Mouse (Mus musculus): ENCODE data around the gene Tfap2a. TPM values are rescaled to one million over a fixed set of nuclear protein-coding genes. Genes with fewer than 3 reads are reported as not detected.

Gene Tfap2a
- polyA plus RNA-seq, 1 experiment from 2014 or later = 7.3 TPM

- ATAC-seq (ENCODE audit: insufficient number of reproducible peaks, low FRiP score, low TSS enrichment, low read depth) (no peak), DNase-seq (ENCODE audit: low spot score) (peak; percentile 20)
- no peak overlapping the region for H3K4me3 ChIP-seq (ENCODE audit: low read depth, low read length)
- H3K9ac ChIP-seq (ENCODE audit: low read length) = no peak overlapping the region
- H3K4me1 ChIP-seq (ENCODE audit: control insufficient read depth, insufficient read depth, low read length) = peaks cover 20% of the 10 kb centered on the region
- 6% methylated on average over 4 of the region's 4 CpGs for WGBS
- peaks cover 76% of the 10 kb centered on the region for H3K27me3 ChIP-seq (ENCODE audit: control insufficient read depth, insufficient read depth, low read length)
- no peaks in the 10 kb centered on the region for H3K9me3 ChIP-seq (ENCODE audit: control insufficient read depth, low read length)
- H3K36me3 ChIP-seq (ENCODE audit: control insufficient read depth, insufficient read depth, low read length) = no peaks in the 10 kb centered on the region
- H3K4me2 ChIP-seq (ENCODE audit: low read depth, severe bottlenecking) = no peak overlapping the region
- H3K27ac ChIP-seq (replicated peaks; ENCODE audit: low read depth, low read length) = no peak overlapping the region
Measured at GRCm38 (mm10) chr13:40705821-40706425, 32.3 kb downstream of the Tfap2a start.

- no peak overlapping the region for H3K9ac ChIP-seq (ENCODE audit: low read length)
Measured at GRCm38 (mm10) chr13:40704864-40705455, 33.2 kb downstream of the Tfap2a start.

GRCm38 (mm10) chr13:40703982-40704501 is 34.1 kb downstream of the Tfap2a start:
- Histone ChIP-seq H3K27me3 (ENCODE audit: control insufficient read depth, insufficient read depth, low read length) (peaks cover 64% of the 10 kb centered on the region), H3K4me3 (ENCODE audit: low read depth, low read length) (peak overlapping the region; percentile 20), H3K9me3 (ENCODE audit: control insufficient read depth, low read length) (no peaks in the 10 kb centered on the region), H3K9ac (ENCODE audit: low read length) (no peak overlapping the region), H3K36me3 (ENCODE audit: control insufficient read depth, insufficient read depth, low read length) (no peaks in the 10 kb centered on the region), H3K4me1 (ENCODE audit: control insufficient read depth, insufficient read depth, low read length) (peaks cover 19% of the 10 kb centered on the region), H3K27ac (replicated peaks; ENCODE audit: low read depth, low read length) (no peak overlapping the region), H3K4me2 (ENCODE audit: low read depth, severe bottlenecking) (peak overlapping the region; percentile 35)
- ATAC-seq (ENCODE audit: insufficient number of reproducible peaks, low FRiP score, low TSS enrichment, low read depth) (no peak), DNase-seq (ENCODE audit: low spot score) (peak; percentile 66)
- under 1% methylated on average over 38 of the region's 38 CpGs for whole genome bisulfite sequencing

More at GRCm38 (mm10) chr13:40704864-40705455, 33.2 kb downstream of the Tfap2a start:
- peaks cover 20% of the 10 kb centered on the region for H3K4me1 ChIP-seq (ENCODE audit: control insufficient read depth, insufficient read depth, low read length)
- no peaks in the 10 kb centered on the region for H3K36me3 ChIP-seq (ENCODE audit: control insufficient read depth, insufficient read depth, low read length)
- H3K27ac ChIP-seq (replicated peaks; ENCODE audit: low read depth, low read length) = no peak overlapping the region
- H3K4me2 ChIP-seq (ENCODE audit: low read depth, severe bottlenecking) = peak overlapping the region; percentile 35
- H3K4me3 ChIP-seq (ENCODE audit: low read depth, low read length) = peak overlapping the region; percentile 16
- no peaks in the 10 kb centered on the region for H3K9me3 ChIP-seq (ENCODE audit: control insufficient read depth, low read length)
- peak; percentile 67 for DNase-seq (ENCODE audit: low spot score)
- under 1% methylated on average over 28 of the region's 28 CpGs for WGBS
- no peak for ATAC-seq (ENCODE audit: insufficient number of reproducible peaks, low FRiP score, low TSS enrichment, low read depth)
- peaks cover 71% of the 10 kb centered on the region for H3K27me3 ChIP-seq (ENCODE audit: control insufficient read depth, insufficient read depth, low read length)

GRCm38 (mm10) chr13:40703123-40703797 is 34.9 kb downstream of the Tfap2a start:
- Histone ChIP-seq H3K36me3 (ENCODE audit: control insufficient read depth, insufficient read depth, low read length) (no peaks in the 10 kb centered on the region), H3K9ac (ENCODE audit: low read length) (no peak overlapping the region), H3K27me3 (ENCODE audit: control insufficient read depth, insufficient read depth, low read length) (peaks cover 58% of the 10 kb centered on the region), H3K4me3 (ENCODE audit: low read depth, low read length) (no peak overlapping the region), H3K9me3 (ENCODE audit: control insufficient read depth, low read length) (no peaks in the 10 kb centered on the region), H3K4me1 (ENCODE audit: control insufficient read depth, insufficient read depth, low read length) (peaks cover 17% of the 10 kb centered on the region), H3K4me2 (ENCODE audit: low read depth, severe bottlenecking) (peak overlapping the region; percentile 20; the same call in 1 of the 2 replicates), H3K27ac (replicated peaks; ENCODE audit: low read depth, low read length) (no peak overlapping the region)
- DNase-seq (ENCODE audit: low spot score) (peak; percentile 46), ATAC-seq (ENCODE audit: insufficient number of reproducible peaks, low FRiP score, low TSS enrichment, low read depth) (no peak)
- WGBS = 2% methylated on average over 19 of the region's 19 CpGs

- H3K27ac ChIP-seq (replicated peaks; ENCODE audit: low read depth, low read length) = no peak overlapping the region
- no peak for ATAC-seq (ENCODE audit: insufficient number of reproducible peaks, low FRiP score, low TSS enrichment, low read depth)
- WGBS = 6% methylated on average over 30 of the region's 30 CpGs
- H3K4me1 ChIP-seq (ENCODE audit: control insufficient read depth, insufficient read depth, low read length) = peaks cover 17% of the 10 kb centered on the region
- no peaks in the 10 kb centered on the region for H3K36me3 ChIP-seq (ENCODE audit: control insufficient read depth, insufficient read depth, low read length)
- no peaks in the 10 kb centered on the region for H3K9me3 ChIP-seq (ENCODE audit: control insufficient read depth, low read length)
- no peak overlapping the region for H3K9ac ChIP-seq (ENCODE audit: low read length)
- no peak overlapping the region for H3K4me3 ChIP-seq (ENCODE audit: low read depth, low read length)
- peak; percentile 20 for DNase-seq (ENCODE audit: low spot score)
- H3K4me2 ChIP-seq (ENCODE audit: low read depth, severe bottlenecking) = peak overlapping the region; percentile 20; the same call in 1 of the 2 replicates
- H3K27me3 ChIP-seq (ENCODE audit: control insufficient read depth, insufficient read depth, low read length) = peaks cover 52% of the 10 kb centered on the region
Measured at GRCm38 (mm10) chr13:40702361-40703122, 35.6 kb downstream of the Tfap2a start.

GRCm38 (mm10) chr13:40701691-40702090 is 36.5 kb downstream of the Tfap2a start:
- Histone ChIP-seq H3K4me1 (ENCODE audit: control insufficient read depth, insufficient read depth, low read length) (peaks cover 17% of the 10 kb centered on the region), H3K9me3 (ENCODE audit: control insufficient read depth, low read length) (no peaks in the 10 kb centered on the region), H3K27ac (replicated peaks; ENCODE audit: low read depth, low read length) (no peak overlapping the region), H3K9ac (ENCODE audit: low read length) (no peak overlapping the region), H3K36me3 (ENCODE audit: control insufficient read depth, insufficient read depth, low read length) (no peaks in the 10 kb centered on the region), H3K27me3 (ENCODE audit: control insufficient read depth, insufficient read depth, low read length) (peaks cover 45% of the 10 kb centered on the region), H3K4me3 (ENCODE audit: low read depth, low read length) (no peak overlapping the region), H3K4me2 (ENCODE audit: low read depth, severe bottlenecking) (no peak overlapping the region)
- ATAC-seq (ENCODE audit: insufficient number of reproducible peaks, low FRiP score, low TSS enrichment, low read depth) (no peak), DNase-seq (ENCODE audit: low spot score) (peak; percentile 41)
- WGBS = 5% methylated on average over 12 of the region's 12 CpGs

GRCm38 (mm10) chr13:40685790-40686189 is 52.4 kb downstream of the Tfap2a start:
- WGBS = 90% methylated on average over 3 of the region's 3 CpGs
- Histone ChIP-seq H3K4me1 (ENCODE audit: control insufficient read depth, insufficient read depth, low read length) (no peaks in the 10 kb centered on the region), H3K9me3 (ENCODE audit: control insufficient read depth, low read length) (no peaks in the 10 kb centered on the region), H3K36me3 (ENCODE audit: control insufficient read depth, insufficient read depth, low read length) (no peaks in the 10 kb centered on the region), H3K27me3 (ENCODE audit: control insufficient read depth, insufficient read depth, low read length) (no peaks in the 10 kb centered on the region), H3K9ac (ENCODE audit: low read length) (no peak overlapping the region), H3K4me2 (ENCODE audit: low read depth, severe bottlenecking) (no peak overlapping the region), H3K27ac (replicated peaks; ENCODE audit: low read depth, low read length) (no peak overlapping the region), H3K4me3 (ENCODE audit: low read depth, low read length) (no peak overlapping the region)
- ATAC-seq (ENCODE audit: insufficient number of reproducible peaks, low FRiP score, low TSS enrichment, low read depth) (no peak), DNase-seq (ENCODE audit: low spot score) (no peak)

GRCm38 (mm10) chr13:40676730-40677129 is 61.4 kb downstream of the Tfap2a start:
- no peak overlapping the region for H3K4me3 ChIP-seq (ENCODE audit: low read depth, low read length)
- no peaks in the 10 kb centered on the region for H3K36me3 ChIP-seq (ENCODE audit: control insufficient read depth, insufficient read depth, low read length)
- ATAC-seq (ENCODE audit: insufficient number of reproducible peaks, low FRiP score, low TSS enrichment, low read depth) = no peak
- H3K4me2 ChIP-seq (ENCODE audit: low read depth, severe bottlenecking) = no peak overlapping the region
- no peaks in the 10 kb centered on the region for H3K27me3 ChIP-seq (ENCODE audit: control insufficient read depth, insufficient read depth, low read length)
- H3K27ac ChIP-seq (replicated peaks; ENCODE audit: low read depth, low read length) = no peak overlapping the region
- WGBS = 47% methylated on average over 4 of the region's 4 CpGs
- DNase-seq (ENCODE audit: low spot score) = no peak
- H3K4me1 ChIP-seq (ENCODE audit: control insufficient read depth, insufficient read depth, low read length) = no peaks in the 10 kb centered on the region
- H3K9ac ChIP-seq (ENCODE audit: low read length) = no peak overlapping the region
- no peaks in the 10 kb centered on the region for H3K9me3 ChIP-seq (ENCODE audit: control insufficient read depth, low read length)

Data from limb, embryonic 11.5 days (tissue).